Mouse (Mus musculus): ENCODE measurements at regions not wholly inside any gene's neighbourhood (a gene's known extent, or its start where the extent isn't known, plus 50 kb on each side); places are given as distances from the start of the nearest gene placed in this dataset.

- TF ChIP-seq CTCF (IDR thresholded peaks at IDR 0.05; ENCODE audit: control insufficient read depth, insufficient read depth, insufficient replicate concordance, low read depth, low read length) (no peak), POLR2A (IDR thresholded peaks at IDR 0.05; ENCODE audit: control insufficient read depth, low read depth, low read length) (no peak)
These were observed 91.3 kb downstream of the Naa11 start for GRCm38 (mm10) chr5:97300861-97301260.

Measured in testis, adult 2 months (tissue).